Mouse (Mus musculus): Measurements from ENCODE around the gene Tex12.

Gene Tex12

DNA sequence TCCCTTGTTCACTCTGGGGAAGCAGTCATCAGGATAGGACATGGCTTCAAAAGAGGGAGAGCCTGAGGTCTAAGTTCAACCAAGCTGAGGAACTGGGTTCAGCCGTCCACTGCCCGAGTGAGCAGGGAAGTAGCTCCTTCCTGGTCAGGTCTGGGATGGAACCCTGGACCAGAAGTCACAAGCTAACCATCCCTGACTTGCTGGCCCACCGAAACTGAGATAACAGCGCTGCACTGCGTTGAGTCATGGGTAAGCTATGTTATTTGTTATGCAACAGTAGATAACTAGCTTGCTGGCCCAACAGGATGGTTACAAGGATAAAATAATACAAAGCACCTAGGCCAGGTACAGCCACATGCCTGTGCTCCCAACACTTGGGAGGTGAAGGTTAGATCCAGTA, 45.7 kb downstream of the Tex12 start:
- no peak for DNase-seq (ENCODE audit: low spot score in 2 of 2)

DNA sequence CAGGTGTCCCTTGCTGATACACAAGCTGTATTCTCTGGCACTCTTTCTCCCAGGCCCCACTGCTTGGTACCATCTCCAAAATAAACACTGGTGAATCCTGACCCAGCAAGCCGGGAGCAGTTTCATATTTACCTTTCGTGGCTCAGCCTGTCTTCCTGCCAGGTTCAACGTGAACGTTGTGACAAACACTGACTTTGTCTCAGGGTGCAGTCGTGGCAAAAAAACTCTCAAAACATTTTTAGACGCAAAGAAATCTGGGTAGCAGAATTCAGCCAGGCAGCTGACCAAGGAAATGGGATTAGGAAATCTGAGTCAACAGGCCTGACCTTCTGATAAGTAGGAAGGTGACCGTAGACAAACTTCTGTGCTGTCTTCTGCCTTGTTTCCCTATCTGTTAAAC, 53.6 kb downstream of the Tex12 start:
- no peak for DNase-seq (ENCODE audit: low spot score in 2 of 2)

All from spleen, postnatal 36 days (tissue).